Mouse (Mus musculus): Measurements from ENCODE around the gene Cacna2d1. TPM values are rescaled to one million over a fixed set of nuclear protein-coding genes. Genes with fewer than 3 reads are reported as not detected.

The Cacna2d1 gene
- polyA plus RNA-seq, 1 experiment from 2014 or later: 14.6 TPM

GRCm38 (mm10) chr5:15942051-15942450 is 7.6 kb downstream of the Cacna2d1 start:
- Histone ChIP-seq H3K36me3 (no peaks in the 10 kb centered on the region), H3K27me3 (replicated peaks) (no peaks in the 10 kb centered on the region), H3K27ac (no peak overlapping the region), H3K9me3 (no peaks in the 10 kb centered on the region; the same call in 1 of the 2 replicates), H3K9ac (no peak overlapping the region), H3K4me3 (replicated peaks) (no peak overlapping the region), H3K4me2 (replicated peaks) (no peak overlapping the region), H3K4me1 (replicated peaks) (no peaks in the 10 kb centered on the region)
- ATAC-seq: no peak
- 74% methylated on average over 4 of the region's 4 CpGs for WGBS

GRCm38 (mm10) chr5:15948290-15949037 is 14.0 kb downstream of the Cacna2d1 start:
- H3K9me3 ChIP-seq: no peaks in the 10 kb centered on the region; the same call in 1 of the 2 replicates
- no peaks in the 10 kb centered on the region for H3K27me3 ChIP-seq (replicated peaks)
- H3K4me1 ChIP-seq (replicated peaks): no peaks in the 10 kb centered on the region
- no peak overlapping the region for H3K4me2 ChIP-seq (replicated peaks)
- H3K36me3 ChIP-seq: no peaks in the 10 kb centered on the region
- H3K27ac ChIP-seq: no peak overlapping the region
- 95% methylated on average over 6 of the region's 6 CpGs for WGBS
- no peak for ATAC-seq
- no peak overlapping the region for H3K9ac ChIP-seq
- no peak overlapping the region for H3K4me3 ChIP-seq (replicated peaks)

- Histone ChIP-seq H3K9me3 (no peaks in the 10 kb centered on the region), H3K9ac (no peak overlapping the region), H3K36me3 (no peaks in the 10 kb centered on the region), H3K4me3 (replicated peaks) (no peak overlapping the region), H3K4me2 (replicated peaks) (no peak overlapping the region), H3K27me3 (replicated peaks) (no peaks in the 10 kb centered on the region), H3K27ac (no peak overlapping the region), H3K4me1 (replicated peaks) (no peaks in the 10 kb centered on the region)
- 66% methylated on average over 1 of the region's 1 CpGs for WGBS
- ATAC-seq: no peak
Measured at GRCm38 (mm10) chr5:15959760-15960159, 25.3 kb downstream of the Cacna2d1 start.

GRCm38 (mm10) chr5:15961866-15962265 is 27.4 kb downstream of the Cacna2d1 start:
- ATAC-seq: no peak
- Histone ChIP-seq H3K9ac (no peak overlapping the region), H3K36me3 (no peaks in the 10 kb centered on the region), H3K27me3 (replicated peaks) (no peaks in the 10 kb centered on the region), H3K9me3 (no peaks in the 10 kb centered on the region), H3K4me1 (replicated peaks) (0 out of 2 replicates have a peak, but pooled peaks cover 2% of the 10 kb centered on the region), H3K4me3 (replicated peaks) (no peak overlapping the region), H3K4me2 (replicated peaks) (no peak overlapping the region), H3K27ac (no peak overlapping the region)
- 67% methylated on average over 2 of the region's 2 CpGs for WGBS

GRCm38 (mm10) chr5:15966888-15967287 is 32.4 kb downstream of the Cacna2d1 start:
- H3K36me3 ChIP-seq: no peaks in the 10 kb centered on the region
- ATAC-seq: no peak
- H3K27me3 ChIP-seq (replicated peaks): no peaks in the 10 kb centered on the region
- H3K4me2 ChIP-seq (replicated peaks): no peak overlapping the region
- H3K4me3 ChIP-seq (replicated peaks): no peak overlapping the region
- H3K9ac ChIP-seq: no peak overlapping the region
- H3K4me1 ChIP-seq (replicated peaks): 0 out of 2 replicates have a peak, but pooled peaks cover 2% of the 10 kb centered on the region
- no peaks in the 10 kb centered on the region for H3K9me3 ChIP-seq
- no peak overlapping the region for H3K27ac ChIP-seq

- no peaks in the 10 kb centered on the region for H3K9me3 ChIP-seq
- 84% methylated on average over 4 of the region's 4 CpGs for WGBS
- H3K9ac ChIP-seq: no peak overlapping the region
- ATAC-seq: no peak
- H3K27ac ChIP-seq: no peak overlapping the region
- H3K4me2 ChIP-seq (replicated peaks): no peak overlapping the region
- H3K4me3 ChIP-seq (replicated peaks): no peak overlapping the region
- H3K4me1 ChIP-seq (replicated peaks): no peaks in the 10 kb centered on the region
- H3K27me3 ChIP-seq (replicated peaks): no peaks in the 10 kb centered on the region
- no peaks in the 10 kb centered on the region for H3K36me3 ChIP-seq
Measured at GRCm38 (mm10) chr5:15971821-15972220, 37.3 kb downstream of the Cacna2d1 start.

- 94% methylated on average over 1 of the region's 1 CpGs for WGBS
- H3K9ac ChIP-seq: no peak overlapping the region
- H3K36me3 ChIP-seq: no peaks in the 10 kb centered on the region
- H3K27me3 ChIP-seq (replicated peaks): no peaks in the 10 kb centered on the region
- H3K4me1 ChIP-seq (replicated peaks): no peaks in the 10 kb centered on the region
- ATAC-seq: no peak
- no peaks in the 10 kb centered on the region for H3K9me3 ChIP-seq
- H3K4me3 ChIP-seq (replicated peaks): no peak overlapping the region
- no peak overlapping the region for H3K27ac ChIP-seq
- H3K4me2 ChIP-seq (replicated peaks): no peak overlapping the region
Measured at GRCm38 (mm10) chr5:15972351-15972750, 37.9 kb downstream of the Cacna2d1 start.

- Histone ChIP-seq H3K9me3 (no peaks in the 10 kb centered on the region), H3K4me2 (replicated peaks) (no peak overlapping the region), H3K36me3 (no peaks in the 10 kb centered on the region), H3K27me3 (replicated peaks) (no peaks in the 10 kb centered on the region), H3K4me1 (replicated peaks) (no peaks in the 10 kb centered on the region), H3K27ac (no peak overlapping the region), H3K4me3 (replicated peaks) (no peak overlapping the region), H3K9ac (no peak overlapping the region)
- ATAC-seq: no peak
Measured at GRCm38 (mm10) chr5:15974652-15975051, 40.2 kb downstream of the Cacna2d1 start.

- 91% methylated on average over 2 of the region's 2 CpGs for WGBS
- ATAC-seq: no peak
Measured at GRCm38 (mm10) chr5:15979225-15979624, 44.7 kb downstream of the Cacna2d1 start.

GRCm38 (mm10) chr5:15982573-15982972 is 48.1 kb downstream of the Cacna2d1 start:
- Histone ChIP-seq H3K4me3 (replicated peaks) (no peak overlapping the region), H3K4me2 (replicated peaks) (no peak overlapping the region), H3K27ac (no peak overlapping the region), H3K36me3 (no peaks in the 10 kb centered on the region), H3K27me3 (replicated peaks) (no peaks in the 10 kb centered on the region), H3K9ac (no peak overlapping the region), H3K9me3 (no peaks in the 10 kb centered on the region), H3K4me1 (replicated peaks) (no peaks in the 10 kb centered on the region)
- ATAC-seq: no peak
- WGBS: 45% methylated on average over 4 of the region's 4 CpGs

More at GRCm38 (mm10) chr5:15979225-15979624, 44.7 kb downstream of the Cacna2d1 start:
- H3K9me3 ChIP-seq: no peaks in the 10 kb centered on the region
- H3K4me2 ChIP-seq (replicated peaks): no peak overlapping the region
- H3K36me3 ChIP-seq: no peaks in the 10 kb centered on the region
- no peaks in the 10 kb centered on the region for H3K27me3 ChIP-seq (replicated peaks)
- no peak overlapping the region for H3K4me3 ChIP-seq (replicated peaks)
- H3K9ac ChIP-seq: no peak overlapping the region
- H3K27ac ChIP-seq: no peak overlapping the region
- H3K4me1 ChIP-seq (replicated peaks): no peaks in the 10 kb centered on the region

GRCm38 (mm10) chr5:15983354-15983753 is 48.9 kb downstream of the Cacna2d1 start:
- H3K9me3 ChIP-seq: no peaks in the 10 kb centered on the region
- 52% methylated on average over 5 of the region's 5 CpGs for WGBS
- no peak overlapping the region for H3K27ac ChIP-seq
- ATAC-seq: no peak
- no peak overlapping the region for H3K9ac ChIP-seq
- H3K36me3 ChIP-seq: no peaks in the 10 kb centered on the region
- no peak overlapping the region for H3K4me3 ChIP-seq (replicated peaks)
- H3K4me1 ChIP-seq (replicated peaks): no peaks in the 10 kb centered on the region
- H3K4me2 ChIP-seq (replicated peaks): no peak overlapping the region
- H3K27me3 ChIP-seq (replicated peaks): no peaks in the 10 kb centered on the region

GRCm38 (mm10) chr5:15985228-15985858 is 50.9 kb downstream of the Cacna2d1 start:
- H3K4me1 ChIP-seq (replicated peaks): no peaks in the 10 kb centered on the region
- no peak overlapping the region for H3K4me3 ChIP-seq (replicated peaks)
- no peak overlapping the region for H3K27ac ChIP-seq
- H3K27me3 ChIP-seq (replicated peaks): no peaks in the 10 kb centered on the region
- H3K9me3 ChIP-seq: no peaks in the 10 kb centered on the region
- no peaks in the 10 kb centered on the region for H3K36me3 ChIP-seq
- H3K4me2 ChIP-seq (replicated peaks): no peak overlapping the region
- no peak overlapping the region for H3K9ac ChIP-seq
- no peak for ATAC-seq
- 88% methylated on average over 7 of the region's 7 CpGs for WGBS

GRCm38 (mm10) chr5:15985901-15986300 is 51.4 kb downstream of the Cacna2d1 start:
- H3K9me3 ChIP-seq: no peaks in the 10 kb centered on the region
- no peak overlapping the region for H3K4me3 ChIP-seq (replicated peaks)
- 58% methylated on average over 4 of the region's 4 CpGs for WGBS
- no peak overlapping the region for H3K9ac ChIP-seq
- H3K27ac ChIP-seq: no peak overlapping the region
- no peaks in the 10 kb centered on the region for H3K36me3 ChIP-seq
- H3K4me1 ChIP-seq (replicated peaks): no peaks in the 10 kb centered on the region
- H3K4me2 ChIP-seq (replicated peaks): no peak overlapping the region
- no peak for ATAC-seq
- no peaks in the 10 kb centered on the region for H3K27me3 ChIP-seq (replicated peaks)
